Mouse (Mus musculus) thymus, postnatal 36 days (tissue): Measurements from ENCODE around the gene Slit2.

Experiments used
- DNase-seq, 2 experiments: peaks; one replicate each; pipeline ENCODE4 v3.0.0; 2022; ENCODE audit warnings: mixed read lengths in 2 of 2

The Slit2 gene

GRCm38 (mm10) chr5:48058612-48059011 is 75.7 kb downstream of the Slit2 start:
- no peak for DNase-seq

- no peak for DNase-seq
Measured at GRCm38 (mm10) chr5:48060715-48061114, 77.8 kb downstream of the Slit2 start.

- no peak for DNase-seq
Measured at GRCm38 (mm10) chr5:48078730-48079129, 95.8 kb downstream of the Slit2 start.

GRCm38 (mm10) chr5:48081223-48081881 is 98.4 kb downstream of the Slit2 start:
- no peak for DNase-seq

GRCm38 (mm10) chr5:48113400-48113799 is 130.5 kb downstream of the Slit2 start:
- DNase-seq = no peak

GRCm38 (mm10) chr5:48114969-48115537 is 132.1 kb downstream of the Slit2 start:
- DNase-seq = no peak

- DNase-seq = no peak
Measured at GRCm38 (mm10) chr5:48122651-48123050, 139.7 kb downstream of the Slit2 start.

- no peak for DNase-seq
Measured at GRCm38 (mm10) chr5:48125770-48126423, 143.0 kb downstream of the Slit2 start.

- no peak for DNase-seq
Measured at GRCm38 (mm10) chr5:48129981-48130380, 147.0 kb downstream of the Slit2 start.

- no peak for DNase-seq
Measured at GRCm38 (mm10) chr5:48136571-48136970, 153.6 kb downstream of the Slit2 start.

GRCm38 (mm10) chr5:48138849-48139487 is 156.0 kb downstream of the Slit2 start:
- no peak for DNase-seq

- no peak for DNase-seq
Measured at GRCm38 (mm10) chr5:48139488-48139862, 156.5 kb downstream of the Slit2 start.

- no peak for DNase-seq
Measured at GRCm38 (mm10) chr5:48146082-48146481, 163.1 kb downstream of the Slit2 start.

- no peak for DNase-seq
Measured at GRCm38 (mm10) chr5:48160829-48161228, 177.9 kb downstream of the Slit2 start.

GRCm38 (mm10) chr5:48181646-48182302 is 198.8 kb downstream of the Slit2 start:
- DNase-seq = no peak

GRCm38 (mm10) chr5:48184358-48184757 is 201.4 kb downstream of the Slit2 start:
- DNase-seq = no peak

- DNase-seq = no peak
Measured at GRCm38 (mm10) chr5:48187819-48188218, 204.9 kb downstream of the Slit2 start.

- no peak for DNase-seq
Measured at GRCm38 (mm10) chr5:48199380-48199779, 216.4 kb downstream of the Slit2 start.

- DNase-seq = no peak
Measured at GRCm38 (mm10) chr5:48215248-48215647, 232.3 kb downstream of the Slit2 start.

GRCm38 (mm10) chr5:48219624-48220155 is 236.8 kb downstream of the Slit2 start:
- DNase-seq = no peak

- DNase-seq = no peak
Measured at GRCm38 (mm10) chr5:48225500-48225899, 242.6 kb downstream of the Slit2 start.

GRCm38 (mm10) chr5:48230430-48231080 is 247.6 kb downstream of the Slit2 start:
- DNase-seq = no peak
